Mouse (Mus musculus) lung, adult 2 months (tissue): ENCODE data around the gene Cisd2. TPM values are rescaled to one million over a fixed set of nuclear protein-coding genes. Genes with fewer than 3 reads are reported as not detected.

Experiments used
- DNase-seq: peaks from one replicate; pipeline ENCODE4 v3.0.0; 2022
- H3K4me1 ChIP-seq: fragments of 200-500 bp; 2 replicates; pipeline ENCODE4 v1.6.1; 2011; ENCODE audit warnings: low read length; ENCODE audit not compliant: control insufficient read depth, insufficient read depth
- H3K4me3 ChIP-seq: fragments of 200-500 bp; replicated peaks from 2 replicates; pipeline ENCODE3; 2011; ENCODE audit warnings: low read depth, mild to moderate bottlenecking, control low read depth, low read length; ENCODE audit errors: extremely low read depth
- CTCF ChIP-seq: fragments of 200-500 bp; IDR thresholded peaks from 2 replicates; pipeline ENCODE4 v1.5.1; 2011; ENCODE audit warnings: mild to moderate bottlenecking, low read length, control low read depth; ENCODE audit not compliant: insufficient read depth
- POLR2A ChIP-seq: fragments of 200-500 bp; IDR thresholded peaks from 2 replicates; pipeline ENCODE4 v1.6.1; 2011; ENCODE audit warnings: low read depth, mild to moderate bottlenecking, control low read depth, low read length, borderline replicate concordance; ENCODE audit errors: extremely low read depth
- WGBS: fragments of 180-500 bp; shearing (Covaris S2); methylation state at CpG from one replicate; pipeline ENCODE4 v1.1.7; 2018; 5-methylcytosine and 5-hydroxymethylcytosine counted together
- polyA plus RNA-seq: library from polyadenylated mRNA; depleted of rRNA; stranded (reverse); fragments of >200 nt; gene quantifications from 2 replicates; pipeline ENCODE4 v1.2.3, GENCODE M21; 2012; rRNA removed

Gene Cisd2
- polyA plus RNA-seq, 1 experiment = 14.1 TPM

DNA sequence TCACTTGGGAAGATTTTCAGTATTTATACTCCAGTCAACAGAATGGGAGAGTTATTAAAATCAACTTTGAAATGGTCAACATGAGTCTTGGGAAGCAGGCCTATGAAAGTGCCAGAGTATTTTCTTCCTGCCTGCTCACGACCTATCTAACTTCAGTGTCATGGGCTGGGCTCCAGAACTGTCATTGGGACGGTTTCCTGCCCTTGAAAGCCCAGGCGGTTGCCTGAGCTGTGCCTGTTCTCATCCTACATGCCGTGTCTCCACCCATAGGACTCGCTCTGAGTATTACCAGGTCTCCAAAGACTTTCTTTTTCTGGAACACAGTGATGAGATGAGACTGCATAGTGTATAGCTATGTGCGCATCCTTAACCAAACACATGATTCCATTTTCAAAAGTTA is 30.5 kb downstream of the Cisd2 start:
- Histone ChIP-seq H3K4me3 (no peak overlapping the region), H3K4me1 (no peaks in the 10 kb centered on the region)
- DNase-seq = no peak
- TF ChIP-seq CTCF (no peak), POLR2A (no peak)
- 50% methylated on average over 6 of the region's 6 CpGs for WGBS

DNA sequence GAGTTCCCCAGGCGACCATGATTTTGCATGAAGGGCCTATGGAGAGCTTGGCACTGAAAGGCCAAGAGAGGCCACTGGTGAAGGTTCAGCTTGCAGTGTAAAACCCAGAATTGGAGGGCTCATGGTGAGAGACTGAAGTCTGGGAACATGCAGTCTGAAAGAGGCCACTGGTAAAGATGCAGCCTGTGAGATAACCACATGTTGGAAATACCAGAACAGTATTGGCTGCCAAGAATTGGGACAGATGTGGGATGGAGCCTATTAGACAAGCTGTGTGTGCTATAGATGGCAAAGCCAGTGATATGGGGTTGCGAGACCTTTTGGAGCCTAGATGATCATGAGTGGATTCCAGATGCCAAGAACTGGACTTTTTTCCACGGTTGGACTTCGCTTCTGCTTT is 43.9 kb downstream of the Cisd2 start:
- DNase-seq = no peak

GRCm38 (mm10) chr3:135377445-135377844 is 46.3 kb downstream of the Cisd2 start:
- WGBS = 65% methylated on average over 10 of the region's 10 CpGs
- H3K4me3 ChIP-seq = no peak overlapping the region
- no peak for TF ChIP-seq CTCF
- TF ChIP-seq POLR2A = no peak
- DNase-seq = no peak
- no peaks in the 10 kb centered on the region for H3K4me1 ChIP-seq

More for the DNA sequence above, 43.9 kb downstream of the Cisd2 start:
- TF ChIP-seq CTCF = no peak
- TF ChIP-seq POLR2A = no peak
- Histone ChIP-seq H3K4me3 (no peak overlapping the region), H3K4me1 (no peaks in the 10 kb centered on the region)
- WGBS = 95% methylated on average over 4 of the region's 4 CpGs

DNA sequence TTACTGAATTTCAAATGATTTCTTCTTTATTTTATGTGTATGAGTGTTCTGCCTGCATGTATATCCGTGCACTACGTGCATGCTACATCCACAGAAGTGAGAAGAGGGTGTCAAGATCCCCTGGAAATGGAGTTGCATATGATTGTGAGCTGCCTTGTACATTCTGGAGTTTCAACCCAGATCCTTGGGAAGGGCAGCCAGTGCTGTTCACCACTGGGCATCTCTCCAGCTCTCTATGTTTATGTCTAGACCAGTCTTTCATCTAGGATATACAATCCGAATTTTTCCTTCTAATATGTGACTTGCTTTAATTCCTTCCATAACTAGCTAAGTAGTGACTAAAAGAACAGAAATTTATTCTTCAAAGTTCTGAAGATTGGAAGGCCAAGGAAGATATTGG is 47.9 kb downstream of the Cisd2 start:
- 68% methylated on average over 3 of the region's 3 CpGs for WGBS

GRCm38 (mm10) chr3:135357394-135357793 is 66.3 kb downstream of the Cisd2 start:
- no peak for TF ChIP-seq CTCF
- no peak for TF ChIP-seq POLR2A
- DNase-seq = no peak
- 64% methylated on average over 4 of the region's 4 CpGs for WGBS
- Histone ChIP-seq H3K4me1 (no peaks in the 10 kb centered on the region), H3K4me3 (no peak overlapping the region)

More for the DNA sequence above, 47.9 kb downstream of the Cisd2 start:
- no peaks in the 10 kb centered on the region for H3K4me1 ChIP-seq
- H3K4me3 ChIP-seq = no peak overlapping the region
- TF ChIP-seq CTCF (no peak), POLR2A (no peak)
- no peak for DNase-seq

Other genes with a start within 250 kb of the Cisd2 start
- 0.07 and 0.31 TPM in 2 replicates for gene Cenpe, start 211.4 kb downstream of the Cisd2 start, polyA plus RNA-seq
- gene Bdh2, start 142.7 kb downstream of the Cisd2 start, polyA plus RNA-seq = 1.1 and 1.2 TPM in 2 replicates
- 0.05 and 0.14 TPM in 2 replicates for gene Slc9b2, start 116.2 kb downstream of the Cisd2 start, polyA plus RNA-seq
- gene Slc9b1, start 75.9 kb downstream of the Cisd2 start, polyA plus RNA-seq = 0.21 TPM in 1 of 2 replicates, not detected in the other
- 287 and 312 TPM in 2 replicates for gene Ube2d3, start 14.2 kb upstream of the Cisd2 start, polyA plus RNA-seq
- 6.3 and 9.8 TPM in 2 replicates for gene Manba, start 61.7 kb upstream of the Cisd2 start, polyA plus RNA-seq